Comparison of ENCODE assay signal across 8 mouse cellular contexts in the genomic region with DNA sequence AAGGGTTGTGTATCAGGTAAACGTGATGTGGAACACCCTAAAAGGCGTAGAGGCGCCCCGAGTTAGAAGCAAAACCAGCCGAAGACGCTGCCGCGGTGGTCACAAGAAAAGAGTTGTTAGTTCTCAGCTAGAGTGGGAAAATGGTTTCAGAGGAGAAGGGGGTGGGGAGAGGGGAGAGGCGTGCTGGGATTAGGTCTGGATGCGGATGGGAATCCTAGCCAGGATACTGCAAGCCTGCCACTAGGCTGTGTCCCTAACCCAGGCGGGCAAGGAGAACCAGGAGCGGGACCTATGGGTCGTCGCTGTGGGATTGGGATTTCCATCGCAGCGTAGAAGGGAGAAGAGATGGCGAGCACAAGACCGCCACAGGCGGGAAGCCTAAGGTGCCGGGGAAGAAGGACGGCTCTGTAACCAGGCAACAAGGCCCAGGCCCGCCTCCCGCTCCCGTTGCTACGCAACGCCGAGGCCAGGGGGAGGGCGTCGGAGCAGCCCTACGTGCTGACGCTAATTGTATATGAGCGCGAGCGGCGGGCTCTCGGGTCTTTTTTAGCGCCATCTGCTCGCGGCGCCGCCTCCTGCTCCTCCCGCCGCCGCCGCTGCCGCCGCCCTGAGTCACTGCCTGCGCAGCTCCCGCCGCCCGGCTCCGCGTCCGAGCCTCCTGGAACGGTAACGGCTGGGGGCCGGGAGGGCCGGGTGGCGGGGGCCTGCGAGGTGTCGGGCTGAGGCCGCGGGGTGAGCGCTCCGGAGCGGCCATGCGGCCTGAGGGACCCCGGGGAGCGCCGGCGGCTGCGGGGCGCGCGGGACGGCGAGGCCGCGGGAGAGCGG. TPM values are rescaled to one million over a fixed set of nuclear protein-coding genes. Genes with fewer than 3 reads are reported as not detected.
DNase-seq lines count a peak whose midpoint lies in the region; ATAC-seq lines count a peak whose summit lies in the region.

A gene (plus strand): TSS at position 538 of the 825 bp plus-strand sequence.

- H3K4me2 ChIP-seq in lung, embryonic 16.5 days (ENCODE audit: low read depth, low read length), result peak within 1 kb of the TSS; percentile 91

- no peaks in the 10 kb centered on the region for H3K36me3 ChIP-seq in lung, embryonic 16.5 days (ENCODE audit: control insufficient read depth, insufficient read depth, low read length)

- peak within 1 kb of the TSS; percentile 97 for H3K4me3 ChIP-seq in lung, embryonic 16.5 days (ENCODE audit: low read length)

- H3K27me3 ChIP-seq in lung, embryonic 16.5 days (ENCODE audit: control insufficient read depth, insufficient read depth, low read depth, low read length), result no peaks in the 10 kb centered on the region

- peak; percentile 90 for DNase-seq in MEL-GATA-1-ER (ENCODE audit: extremely low read depth, low read depth)
- DNase-seq in cerebellum, adult 8-10 months, result peak; percentile 97
- DNase-seq in forelimb bud, embryonic 11.5 days (ENCODE audit: low read depth, low spot score), result peak; percentile 98
- peak; percentile 88 for DNase-seq in layer of hippocampus, adult 9-10 months (ENCODE audit: low spot score)
- peak; percentile 95 for DNase-seq in ovary, postnatal 10 days (ENCODE audit: low spot score)
- peak; percentile 96 to 98 for DNase-seq in thymus, postnatal 10 days (ENCODE audit: low spot score in 2 of 2)

- no peaks in the 10 kb centered on the region for H3K9me3 ChIP-seq in lung, embryonic 16.5 days (ENCODE audit: control insufficient read depth, low read length)

- peak; percentile 97 to 99 for ATAC-seq in hematopoietic stem cell, adult 5-6 weeks (replicated peaks in 1 of 2; ENCODE audit: insufficient read depth in 1 of 2, low FRiP score in 2 of 2, low TSS enrichment in 1 of 2, low read depth in 1 of 2, poor library complexity in 2 of 2, severe bottlenecking in 2 of 2)
- ATAC-seq in lung, embryonic 16.5 days (ENCODE audit: low read depth), result peak; percentile 99

- peaks cover 16% of the 10 kb centered on the region for H3K4me1 ChIP-seq in lung, embryonic 16.5 days (replicated peaks; ENCODE audit: control insufficient read depth, insufficient read depth, low read length)

- peak within 1 kb of the TSS; percentile 90 for H3K27ac ChIP-seq in lung, embryonic 16.5 days (ENCODE audit: low read length)

- under 1% methylated on average over 62 of the region's 80 CpGs for WGBS in lung, embryonic 16.5 days

- peak within 1 kb of the TSS; percentile 97 for H3K9ac ChIP-seq in lung, embryonic 16.5 days (ENCODE audit: low read length)

RNA-seq across cellular contexts. Expression of the gene that starts here (rescaled TPM):
- total RNA-seq in hematopoietic stem cell, adult 5-6 weeks (2017), result 611 and 635 TPM in 2 replicates
- 220 and 239 TPM in 2 replicates for polyA plus RNA-seq in lung, embryonic 16.5 days (2015; fragmentation: Nextera tagmentation; extraction: Ambion mirVana)

Comparison
In these comparisons a context has a peak if more than half of its experiments do, and no peak if none do; other contexts are left out.
1. Peak in every context shown above with its lines: DNase-seq, ATAC-seq, H3K4me3 ChIP-seq and H3K27ac ChIP-seq.